Mouse (Mus musculus): Measurements from ENCODE around the gene 9930022D16Rik.

The 9930022D16Rik gene

GRCm38 (mm10) chr11:109451169-109451568 lies 37.5 kb downstream of the 9930022D16Rik start:
- no peak for DNase-seq (ENCODE audit: low spot score in 2 of 2)

GRCm38 (mm10) chr11:109456261-109456660 lies 42.5 kb downstream of the 9930022D16Rik start:
- DNase-seq (ENCODE audit: low spot score in 2 of 2) = no peak

GRCm38 (mm10) chr11:109458165-109458564 lies 44.4 kb downstream of the 9930022D16Rik start:
- no peak for DNase-seq (ENCODE audit: low spot score in 2 of 2)

- no peak for DNase-seq (ENCODE audit: low spot score in 2 of 2)
These were observed 46.9 kb downstream of the 9930022D16Rik start for GRCm38 (mm10) chr11:109460586-109460985.

GRCm38 (mm10) chr11:109465068-109465467 lies 51.4 kb downstream of the 9930022D16Rik start:
- no peak for DNase-seq (ENCODE audit: low spot score in 2 of 2)

GRCm38 (mm10) chr11:109466987-109467386 lies 53.3 kb downstream of the 9930022D16Rik start:
- DNase-seq (ENCODE audit: low spot score in 2 of 2) = no peak

- DNase-seq (ENCODE audit: low spot score in 2 of 2) = no peak
These were observed 54.4 kb downstream of the 9930022D16Rik start for GRCm38 (mm10) chr11:109468133-109468532.

All from cerebellum, postnatal 4 days (tissue).